Mouse (Mus musculus) ES-Bruce4 (cell line): ENCODE measurements around the gene Znhit2. TPM values are rescaled to one million over a fixed set of nuclear protein-coding genes. Genes with fewer than 3 reads are reported as not detected.
A peak's percentile ranks its signal among the peaks of the same experiment; 100 is the strongest.
"Not testable (repeated sequence)": the region's sequence is repeated elsewhere in the genome, so short reads cannot be mapped to it uniquely, and the experiment has no call there.

Experiments used
- H3K27ac ChIP-seq: 2 replicates; pipeline ENCODE4 v1.5.1; 2012; ENCODE audit warnings: low read length, inconsistent platforms; ENCODE audit not compliant: insufficient read depth
- H3K27me3 ChIP-seq: 2 replicates; pipeline ENCODE4 v1.6.1; 2012; ENCODE audit warnings: mild to moderate bottlenecking, low read length, inconsistent platforms; ENCODE audit not compliant: control insufficient read depth, poor library complexity, insufficient read depth, severe bottlenecking
- H3K36me3 ChIP-seq: 2 replicates; pipeline ENCODE4 v1.6.1; 2012; ENCODE audit warnings: inconsistent platforms, mild to moderate bottlenecking, low read length, moderate library complexity; ENCODE audit not compliant: control insufficient read depth, poor library complexity, insufficient read depth, severe bottlenecking
- H3K4me1 ChIP-seq: one replicate; pipeline ENCODE4 v1.8.1; 2011; ENCODE audit warnings: low read length; ENCODE audit not compliant: control insufficient read depth, insufficient read depth
- H3K4me3 ChIP-seq: 2 replicates; pipeline ENCODE4 v1.5.1; 2011; ENCODE audit warnings: low read depth, mild to moderate bottlenecking, low read length
- H3K9ac ChIP-seq: 2 replicates; pipeline ENCODE4 v1.6.1; 2012; ENCODE audit warnings: low read depth, mild to moderate bottlenecking, inconsistent platforms; ENCODE audit not compliant: poor library complexity, severe bottlenecking
- H3K9me3 ChIP-seq: replicated peaks from 2 replicates; pipeline ENCODE4 v1.6.1; 2012; ENCODE audit warnings: mild to moderate bottlenecking, low read length, inconsistent platforms; ENCODE audit not compliant: control insufficient read depth, poor library complexity, insufficient read depth, severe bottlenecking
- CTCF ChIP-seq: IDR thresholded peaks from one replicate; pipeline ENCODE4 v1.8.1; 2011; ENCODE audit warnings: low read depth, low read length
- EP300 ChIP-seq: IDR thresholded peaks from 2 replicates; pipeline ENCODE4 v1.6.1; 2011; ENCODE audit warnings: low read depth, low read length; ENCODE audit not compliant: insufficient read depth
- POLR2A ChIP-seq: IDR thresholded peaks from one replicate; pipeline ENCODE4 v1.8.1; 2011; ENCODE audit warnings: low read length; ENCODE audit not compliant: insufficient read depth
- polyA plus RNA-seq: library from polyadenylated mRNA; stranded (reverse); fragments of >200 nt; gene quantifications from 2 replicates; pipeline ENCODE4 v1.2.4, GENCODE M21; 2011; ENCODE audit warnings: low read depth; ENCODE audit not compliant: missing spikeins, insufficient read depth, insufficient read length

Gene Znhit2
- polyA plus RNA-seq, 1 experiment = 6.5 TPM

GRCm38 (mm10) chr19:6030520-6031280 lies 30.3 kb upstream of the Znhit2 start:
- H3K27ac ChIP-seq = no peak overlapping the region
- H3K9ac ChIP-seq = 0 out of 2 replicates have a peak overlapping the region, but pooled peaks have one; percentile 16
- no peaks in the 10 kb centered on the region for H3K27me3 ChIP-seq
- TF ChIP-seq POLR2A (no peak), EP300 (no peak), CTCF (no peak)
- no peaks in the 10 kb centered on the region for H3K9me3 ChIP-seq
- H3K36me3 ChIP-seq = no peaks in the 10 kb centered on the region
- H3K4me3 ChIP-seq = no peak overlapping the region
- no peaks in the 10 kb centered on the region for H3K4me1 ChIP-seq

GRCm38 (mm10) chr19:6035966-6036585 lies 24.9 kb upstream of the Znhit2 start:
- no peaks in the 10 kb centered on the region for H3K36me3 ChIP-seq
- no peak for TF ChIP-seq CTCF
- no peak for TF ChIP-seq POLR2A
- TF ChIP-seq EP300 = no peak
- H3K27ac ChIP-seq = no peak overlapping the region
- no peak overlapping the region for H3K9ac ChIP-seq
- no peak overlapping the region for H3K4me3 ChIP-seq
- H3K27me3 ChIP-seq = no peaks in the 10 kb centered on the region
- no peaks in the 10 kb centered on the region for H3K9me3 ChIP-seq
- no peaks in the 10 kb centered on the region for H3K4me1 ChIP-seq

- H3K27ac ChIP-seq = no peak overlapping the region
- TF ChIP-seq CTCF = no peak
- TF ChIP-seq POLR2A = no peak
- no peak for TF ChIP-seq EP300
Measured at GRCm38 (mm10) chr19:6037695-6038094, 23.3 kb upstream of the Znhit2 start.

GRCm38 (mm10) chr19:6038326-6038725 lies 22.7 kb upstream of the Znhit2 start:
- Histone ChIP-seq H3K9me3 (no peaks in the 10 kb centered on the region), H3K27me3 (no peaks in the 10 kb centered on the region), H3K4me1 (no peaks in the 10 kb centered on the region), H3K36me3 (no peaks in the 10 kb centered on the region), H3K9ac (no peak overlapping the region), H3K27ac (no peak overlapping the region), H3K4me3 (no peak overlapping the region)
- TF ChIP-seq EP300 (no peak), CTCF (no peak), POLR2A (no peak)

More at GRCm38 (mm10) chr19:6037695-6038094, 23.3 kb upstream of the Znhit2 start:
- no peaks in the 10 kb centered on the region for H3K27me3 ChIP-seq
- H3K9me3 ChIP-seq = no peaks in the 10 kb centered on the region
- no peak overlapping the region for H3K4me3 ChIP-seq
- no peaks in the 10 kb centered on the region for H3K36me3 ChIP-seq
- no peaks in the 10 kb centered on the region for H3K4me1 ChIP-seq
- no peak overlapping the region for H3K9ac ChIP-seq

GRCm38 (mm10) chr19:6040002-6040401 lies 21.0 kb upstream of the Znhit2 start:
- H3K4me1 ChIP-seq = no peaks in the 10 kb centered on the region
- H3K9ac ChIP-seq = no peak overlapping the region
- no peaks in the 10 kb centered on the region for H3K9me3 ChIP-seq
- no peak overlapping the region for H3K27ac ChIP-seq
- no peak overlapping the region for H3K4me3 ChIP-seq
- no peak for TF ChIP-seq CTCF
- no peak for TF ChIP-seq EP300
- TF ChIP-seq POLR2A = no peak
- H3K27me3 ChIP-seq = no peaks in the 10 kb centered on the region
- H3K36me3 ChIP-seq = no peaks in the 10 kb centered on the region

- Histone ChIP-seq H3K4me1 (no peaks in the 10 kb centered on the region), H3K9ac (no peak overlapping the region), H3K36me3 (no peaks in the 10 kb centered on the region), H3K27me3 (no peaks in the 10 kb centered on the region), H3K4me3 (no peak overlapping the region), H3K27ac (no peak overlapping the region), H3K9me3 (no peaks in the 10 kb centered on the region)
- TF ChIP-seq CTCF (no peak), EP300 (no peak), POLR2A (no peak)
Measured at GRCm38 (mm10) chr19:6042293-6042692, 18.7 kb upstream of the Znhit2 start.

GRCm38 (mm10) chr19:6044102-6044501 lies 16.9 kb upstream of the Znhit2 start:
- not testable (repeated sequence) for H3K9ac ChIP-seq, H3K9me3 ChIP-seq, H3K4me1 ChIP-seq, H3K36me3 ChIP-seq, H3K27ac ChIP-seq, H3K4me3 ChIP-seq, H3K27me3 ChIP-seq
